Mouse (Mus musculus) cerebellum, postnatal 4 days (tissue): ENCODE results near the gene Wdr59.
A peak's percentile ranks its signal among the peaks of the same experiment; 100 is the strongest.

ENCODE experiments used
- DNase-seq, 2 experiments: peaks; one replicate each; pipeline ENCODE4 v3.0.0; 2022; ENCODE audit warnings: low spot score in 2 of 2, mixed read lengths in 1 of 2

Gene Wdr59

GRCm38 (mm10) chr8:111521713-111522429, at the start of gene Wdr59:
Wdr59 (minus strand) TSS chr8:111522092.
- DNase-seq = peak; percentile 96 to 98

GRCm38 (mm10) chr8:111571661-111572060, 49.8 kb upstream of the Wdr59 start:
- no peak for DNase-seq

DNA sequence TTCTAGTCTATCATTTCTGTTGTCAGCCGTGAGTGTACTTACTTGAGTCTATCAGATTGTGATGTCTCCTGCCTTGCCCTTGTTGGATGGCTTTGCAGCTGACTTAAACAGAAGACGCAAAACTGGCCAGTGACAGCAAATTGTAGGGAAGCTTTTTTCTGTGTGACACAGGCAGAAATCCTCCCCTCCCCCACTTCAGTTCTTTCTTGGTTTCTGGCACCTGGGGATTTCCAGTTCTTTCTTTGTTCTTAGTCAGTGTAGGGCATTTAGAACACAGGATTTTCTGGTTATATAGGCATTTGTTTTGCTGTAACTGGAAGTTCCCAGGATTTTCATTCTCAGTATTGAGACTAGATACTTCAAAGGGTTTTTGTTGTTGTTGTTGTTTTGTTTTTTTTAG, 48.5 kb upstream of the Wdr59 start:
- DNase-seq = no peak

DNA sequence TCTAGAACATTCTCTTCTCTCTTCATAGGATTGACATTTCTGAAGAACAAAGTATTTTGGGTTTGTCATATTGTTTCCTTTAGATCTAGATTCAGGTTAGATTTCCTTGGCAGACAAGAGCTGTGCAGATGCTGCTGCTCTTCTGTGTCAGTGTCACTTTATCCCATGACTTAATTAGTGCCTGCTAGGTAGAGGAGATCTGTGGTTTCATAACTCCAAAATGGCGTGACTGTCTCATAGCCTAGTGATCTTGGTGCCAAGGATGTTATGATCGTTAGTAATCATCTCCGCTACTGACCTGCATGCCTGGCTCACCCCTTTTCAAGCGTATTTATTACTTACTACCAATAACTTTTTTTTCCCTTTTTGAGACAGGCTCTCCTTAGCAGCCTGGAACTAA, 48.0 kb upstream of the Wdr59 start:
- no peak for DNase-seq

DNA sequence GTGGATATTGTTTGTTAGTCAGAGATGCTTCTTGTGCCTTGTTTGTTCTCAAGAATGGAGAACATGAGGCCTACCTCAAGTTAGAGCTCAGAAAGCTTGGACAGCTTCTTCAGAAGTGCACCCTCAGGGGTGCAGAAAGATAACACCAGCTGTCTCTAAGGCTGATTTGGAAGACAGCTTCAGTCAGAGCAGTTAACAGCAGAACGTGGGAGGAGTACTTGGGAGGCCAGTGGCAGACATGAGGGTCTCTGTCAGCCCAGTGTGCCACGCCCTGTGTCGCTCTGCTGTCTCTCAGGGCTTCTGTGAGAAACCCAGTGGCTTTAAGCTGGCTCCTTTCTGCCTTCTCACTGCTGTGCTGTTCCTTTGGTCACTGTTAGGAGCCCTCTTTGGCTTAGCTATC, 46.1 kb upstream of the Wdr59 start:
- DNase-seq = no peak

GRCm38 (mm10) chr8:111567571-111567970, 45.7 kb upstream of the Wdr59 start:
- no peak for DNase-seq

DNA sequence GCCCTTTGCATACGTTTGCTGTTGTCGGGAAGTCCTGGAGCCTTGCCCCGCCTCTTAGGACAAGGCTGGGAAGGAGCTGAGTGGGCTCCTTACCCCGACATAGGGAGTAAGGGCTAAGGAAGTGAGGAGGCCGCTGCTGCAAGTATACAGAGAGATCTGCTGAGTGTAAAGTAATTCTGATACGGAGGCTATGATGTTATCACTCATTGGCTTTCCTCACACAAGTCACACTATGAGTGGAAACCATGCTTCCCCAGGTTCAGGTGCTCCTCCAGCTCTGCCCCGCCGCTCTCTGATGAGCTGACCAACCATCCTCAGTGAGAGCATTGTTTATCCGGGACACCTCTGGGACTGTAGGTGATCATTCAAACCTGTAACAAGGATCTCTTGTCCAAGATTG, 44.4 kb upstream of the Wdr59 start:
- no peak for DNase-seq

GRCm38 (mm10) chr8:111565784-111566191, 43.9 kb upstream of the Wdr59 start:
- no peak for DNase-seq

GRCm38 (mm10) chr8:111564093-111564492, 42.2 kb upstream of the Wdr59 start:
- no peak for DNase-seq

DNA sequence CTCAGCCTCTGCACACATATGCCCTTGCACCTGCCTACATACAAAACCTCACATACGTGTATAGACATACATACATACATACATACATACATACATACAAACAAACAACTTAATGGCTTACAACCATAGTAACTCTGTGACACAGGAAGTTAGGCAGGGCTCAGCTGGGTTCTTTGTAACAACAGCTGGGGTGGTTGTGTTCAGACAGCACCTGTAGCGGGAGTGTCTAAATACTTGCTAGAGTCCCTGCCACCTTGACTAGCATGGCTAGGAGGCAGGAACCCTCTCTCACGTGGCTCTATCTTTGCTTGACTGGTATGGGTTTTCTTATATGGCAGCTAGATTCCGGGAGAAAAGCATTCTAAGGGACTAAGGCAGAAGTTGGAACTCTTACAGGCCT, 41.8 kb upstream of the Wdr59 start:
- no peak for DNase-seq

DNA sequence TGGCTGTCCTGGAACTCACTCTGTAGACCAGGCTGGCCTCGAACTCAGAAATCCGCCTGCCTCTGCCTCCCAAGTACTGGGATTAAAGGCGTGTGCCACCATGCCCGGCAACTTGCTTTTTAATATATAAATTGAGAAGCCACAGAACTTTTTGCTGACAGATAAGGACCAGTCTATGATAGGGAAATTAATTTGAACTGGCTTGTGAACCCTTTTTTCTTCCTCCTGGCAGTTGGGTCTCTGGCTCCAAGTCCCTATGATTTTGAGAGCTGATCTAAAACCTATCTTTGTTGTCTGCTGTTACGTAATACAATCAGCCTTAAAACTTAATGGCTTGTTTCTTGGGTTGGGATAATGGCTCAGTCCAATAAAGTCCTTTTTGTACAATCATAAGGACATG, 41.2 kb upstream of the Wdr59 start:
- no peak for DNase-seq

GRCm38 (mm10) chr8:111562274-111562803, 40.4 kb upstream of the Wdr59 start:
- DNase-seq = no peak

DNA sequence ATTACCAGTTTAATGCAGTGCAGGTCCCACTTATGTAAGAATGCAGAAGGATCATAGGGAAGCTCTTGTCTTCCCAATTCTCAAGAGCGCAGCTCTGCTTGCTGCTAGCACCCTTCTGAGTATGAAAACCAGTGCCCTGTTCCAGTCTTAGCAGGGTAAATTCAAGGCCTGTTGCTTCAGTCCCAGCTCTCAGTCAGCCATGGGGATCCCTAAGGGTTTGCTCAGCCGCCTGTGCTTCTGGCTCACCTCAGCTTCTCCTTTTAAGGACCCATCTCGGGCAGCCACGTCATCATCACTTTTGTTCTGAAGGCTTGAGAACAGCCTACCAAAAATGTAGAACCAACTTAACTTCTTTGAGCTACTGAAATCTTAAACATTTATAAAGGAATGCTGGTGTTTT, 39.9 kb upstream of the Wdr59 start:
- DNase-seq = no peak

- DNase-seq = no peak
Observed at GRCm38 (mm10) chr8:111551511-111552130, 29.7 kb upstream of the Wdr59 start.

DNA sequence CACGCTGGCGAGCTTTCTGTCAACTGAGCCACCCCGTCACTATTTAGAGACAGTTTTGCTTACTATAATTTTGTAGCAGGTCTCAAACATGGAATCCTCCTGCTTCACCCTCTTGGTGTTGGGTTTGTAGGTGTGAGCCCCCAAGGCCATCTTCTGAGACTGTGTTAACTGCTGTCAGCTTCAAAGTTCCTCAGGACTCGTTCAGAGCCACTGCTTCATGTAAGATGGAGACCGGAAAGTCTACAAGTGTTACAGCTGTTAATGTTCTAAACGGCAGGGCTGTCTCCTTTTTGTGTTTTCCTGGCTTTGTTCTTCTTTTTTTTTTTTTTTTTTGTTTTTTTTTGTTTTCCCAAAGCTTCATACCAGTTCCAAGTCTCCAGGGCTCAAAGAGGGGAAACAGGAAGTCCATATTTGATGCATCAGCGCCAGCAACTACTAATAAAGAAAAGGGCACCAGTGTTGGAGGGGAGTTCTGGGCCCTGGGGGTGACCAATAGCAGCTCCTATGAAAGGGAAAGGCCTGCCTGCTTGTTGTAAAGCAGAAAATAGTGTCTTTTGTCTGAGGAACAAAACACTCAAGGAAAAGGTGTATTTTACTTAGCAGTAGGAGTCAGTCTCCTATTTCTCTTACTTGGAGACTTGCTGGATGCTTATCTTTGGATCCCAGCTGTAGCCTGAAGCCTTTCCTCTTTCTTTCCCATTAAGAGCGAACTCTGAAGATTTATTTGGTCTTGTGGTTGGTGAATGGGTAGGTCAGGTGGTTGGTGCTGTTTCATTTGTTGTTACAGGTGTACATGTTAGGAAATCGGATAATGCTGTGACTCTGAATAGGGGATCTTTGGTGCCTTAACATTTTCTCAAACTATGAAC, 28.3 kb upstream of the Wdr59 start:
- DNase-seq = no peak

DNA sequence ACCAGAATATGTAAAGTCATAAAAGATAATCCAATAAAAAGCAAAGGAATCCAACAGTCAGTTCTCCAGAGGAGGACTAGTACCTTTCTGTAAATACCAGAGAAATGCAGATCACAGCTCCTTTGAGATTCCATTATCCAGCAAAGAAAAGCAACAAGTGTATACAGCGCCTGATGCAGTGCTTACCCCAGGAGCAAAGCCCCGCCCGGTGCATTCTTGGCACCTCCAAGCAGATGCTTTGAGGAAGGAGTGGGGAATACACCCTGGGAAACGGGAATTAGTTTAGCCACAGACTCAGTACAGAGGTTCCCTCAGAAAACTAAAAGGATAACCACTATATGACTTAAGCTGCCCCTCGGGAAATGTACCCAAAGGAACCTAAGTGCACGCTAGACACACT, 26.3 kb upstream of the Wdr59 start:
- no peak for DNase-seq

DNA sequence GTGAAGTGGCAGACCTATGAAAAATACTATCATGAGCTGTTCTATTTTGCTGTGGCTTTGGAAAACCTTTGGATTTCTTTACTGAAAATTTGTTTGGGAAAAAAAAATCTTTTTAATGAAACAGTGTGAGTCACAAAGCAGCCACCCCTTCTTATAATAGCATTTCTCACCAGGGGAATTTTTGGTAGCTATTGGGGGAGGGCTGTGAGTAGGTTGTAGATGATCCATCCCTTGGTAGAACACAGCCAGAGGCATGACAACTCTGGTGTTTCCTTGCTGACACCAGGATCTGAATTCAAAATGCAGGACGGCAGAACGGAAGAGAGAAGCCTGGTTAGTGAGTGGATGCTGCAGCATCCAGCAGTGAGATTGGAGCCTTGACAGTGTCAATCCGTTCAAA, 25.3 kb upstream of the Wdr59 start:
- no peak for DNase-seq

DNA sequence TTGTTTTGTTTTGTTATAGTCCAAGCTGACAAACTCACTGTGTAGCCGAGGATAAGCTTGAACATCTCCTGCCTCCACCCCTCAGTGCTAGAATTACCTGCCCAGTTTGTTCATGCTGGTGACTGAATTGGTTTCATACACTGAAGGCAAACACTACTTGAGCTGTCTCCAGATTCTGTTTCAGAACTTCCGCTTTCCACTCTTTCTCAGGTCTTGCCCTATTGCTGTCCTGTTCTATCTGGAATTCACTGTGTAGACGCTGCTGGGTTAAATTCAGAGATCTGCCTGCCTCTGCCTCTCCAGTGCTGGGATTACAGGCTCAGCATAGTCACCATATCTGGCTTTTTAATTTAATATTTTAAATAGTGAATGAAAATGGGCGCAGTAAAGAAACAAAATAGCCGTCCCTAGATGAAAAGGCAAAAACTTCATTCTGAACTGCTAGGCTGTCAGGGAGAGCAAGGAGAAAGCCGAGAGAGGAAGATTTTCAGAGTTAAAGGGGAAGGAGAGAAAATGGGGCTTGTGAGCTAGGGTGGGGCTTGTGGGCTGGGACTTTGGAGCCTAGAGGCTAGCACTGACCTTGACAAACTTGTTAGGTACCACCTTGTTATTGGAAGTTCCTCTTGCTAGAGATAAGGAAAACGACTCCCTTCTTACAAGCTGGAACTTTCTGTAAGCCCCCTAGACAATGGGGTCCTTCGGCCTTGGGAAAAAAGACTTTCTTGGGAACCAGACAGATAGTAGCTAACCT, 23.7 kb upstream of the Wdr59 start:
- DNase-seq = no peak

- DNase-seq = no peak
Observed at GRCm38 (mm10) chr8:111543712-111544380, 22.0 kb upstream of the Wdr59 start.

GRCm38 (mm10) chr8:111539422-111540076, 17.7 kb upstream of the Wdr59 start:
- DNase-seq = no peak

GRCm38 (mm10) chr8:111538194-111538593, 16.3 kb upstream of the Wdr59 start:
- no peak for DNase-seq
